Mouse (Mus musculus): ENCODE data around the gene Sv2a.

- TF ChIP-seq POLR2A (IDR thresholded peaks at IDR 0.05; ENCODE audit: borderline replicate concordance, control insufficient read depth, low read depth, low read length) (no peak), CTCF (IDR thresholded peaks at IDR 0.05; ENCODE audit: control insufficient read depth, insufficient read depth, low read length) (no peak)
Measured at GRCm38 (mm10) chr3:96170976-96171545, 9.9 kb upstream of the Sv2a start.

All from bone marrow, adult 2 months (tissue).